ENCODE assay signal across 7 mouse cellular contexts in genomic region chr7:137883701-137884100, GRCm38 (mm10).
"Had no signal": no experiment of that assay in that cellular context is flagged by ENCODE, and none has a peak within 500 bp of the region (broad histone marks: within the 10 kb centered on the region; RNA-seq: fewer than 3 reads in every experiment).

No protein-coding gene starts in this region.

- DNase-seq: forebrain, postnatal 0 days; gastrocnemius, postnatal 14 days; gastrocnemius, postnatal 36 days; heart, adult 18-20 months; kidney, adult 11 months; kidney, adult 2 months; left cerebral cortex, postnatal 4 days had no signal
